Mouse (Mus musculus): ENCODE measurements around the gene Faf1.

Faf1 gene

DNA sequence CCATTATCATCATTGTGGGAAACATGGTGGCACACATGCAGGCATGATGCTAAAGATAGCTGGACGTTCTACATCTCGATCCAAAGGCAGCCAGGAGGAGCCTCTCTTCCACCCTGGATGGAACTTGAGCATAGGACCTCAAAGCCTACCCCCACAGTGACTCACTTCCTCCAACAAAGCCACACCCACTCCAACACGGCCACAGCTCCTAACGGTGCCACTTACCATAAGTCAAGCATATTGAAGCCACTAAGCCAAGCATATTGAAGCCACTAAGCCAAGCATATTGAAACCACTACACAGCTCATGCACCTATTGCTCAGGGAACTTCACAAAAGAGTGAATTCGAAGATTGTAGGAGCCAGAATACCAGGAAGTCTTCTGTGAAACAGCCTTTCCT is 27.1 kb upstream of the Faf1 start:
- Histone ChIP-seq H3K4me3 (replicated peaks; ENCODE audit: low read length) (no peak overlapping the region), H3K4me1 (replicated peaks; ENCODE audit: low read depth, low read length) (no peaks in the 10 kb centered on the region), H3K9me3 (ENCODE audit: low read length) (no peaks in the 10 kb centered on the region), H3K36me3 (ENCODE audit: insufficient read depth, low read length) (no peaks in the 10 kb centered on the region), H3K27me3 (ENCODE audit: insufficient read depth, low read length) (peaks cover 4% of the 10 kb centered on the region; the same call in 1 of the 2 replicates)
- TF ChIP-seq POU5F1 (IDR thresholded peaks at IDR 0.05; ENCODE audit: borderline replicate concordance, low read length) (no peak), CTCF (conservative IDR thresholded peaks at IDR 0.05; ENCODE audit: low read length) (no peak)

DNA sequence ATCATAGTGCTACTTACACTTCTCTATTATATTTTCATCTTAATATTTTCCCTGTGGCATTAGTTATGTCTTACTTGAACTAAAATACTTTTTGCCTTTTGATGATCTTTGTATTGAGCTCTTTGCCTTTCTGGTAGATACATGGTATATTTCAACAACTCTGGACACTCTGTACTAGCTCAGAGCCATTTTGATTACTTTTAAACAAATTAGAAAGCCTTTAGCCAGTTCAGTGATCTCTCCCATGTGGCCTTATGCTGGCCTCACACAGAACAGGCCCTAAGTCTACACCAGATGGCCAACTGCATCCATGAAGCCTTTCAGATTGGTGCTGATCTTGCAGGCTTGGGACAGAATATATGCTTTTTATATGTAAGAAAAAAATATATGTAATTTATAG is 23.1 kb upstream of the Faf1 start:
- Histone ChIP-seq H3K4me1 (replicated peaks; ENCODE audit: low read depth, low read length) (peaks cover 13% of the 10 kb centered on the region), H3K9me3 (ENCODE audit: low read length) (no peaks in the 10 kb centered on the region), H3K27me3 (ENCODE audit: insufficient read depth, low read length) (peaks cover 36% of the 10 kb centered on the region), H3K36me3 (ENCODE audit: insufficient read depth, low read length) (no peaks in the 10 kb centered on the region), H3K4me3 (replicated peaks; ENCODE audit: low read length) (no peak overlapping the region)
- no peak for TF ChIP-seq NANOG (IDR thresholded peaks at IDR 0.05; ENCODE audit: borderline replicate concordance, low read length)
- no peak for TF ChIP-seq CTCF (conservative IDR thresholded peaks at IDR 0.05; ENCODE audit: low read length)

DNA sequence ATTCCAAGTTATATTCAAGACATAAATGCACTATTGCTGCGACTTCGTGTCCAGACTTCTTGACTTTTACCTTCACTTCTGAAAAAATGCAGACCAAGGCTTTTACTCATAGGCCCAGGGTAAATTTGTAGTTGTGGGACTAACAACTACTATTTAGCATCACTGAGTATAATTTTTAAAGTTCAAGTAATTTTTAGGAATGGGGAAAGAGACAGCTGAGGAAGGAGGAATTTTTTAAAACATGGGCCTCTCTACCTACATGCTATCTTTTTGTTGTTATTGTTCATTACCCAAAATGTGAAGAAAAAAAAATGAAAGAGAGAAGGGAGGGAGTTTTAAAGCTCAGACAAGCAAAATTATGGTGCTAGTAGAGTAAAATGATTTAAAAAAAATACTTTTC is 21.7 kb upstream of the Faf1 start:
- Histone ChIP-seq H3K9me3 (ENCODE audit: low read length) (no peaks in the 10 kb centered on the region), H3K4me3 (replicated peaks; ENCODE audit: low read length) (no peak overlapping the region), H3K27me3 (ENCODE audit: insufficient read depth, low read length) (peaks cover 49% of the 10 kb centered on the region), H3K4me1 (replicated peaks; ENCODE audit: low read depth, low read length) (peaks cover 13% of the 10 kb centered on the region), H3K36me3 (ENCODE audit: insufficient read depth, low read length) (no peaks in the 10 kb centered on the region)
- TF ChIP-seq NANOG (IDR thresholded peaks at IDR 0.05; ENCODE audit: borderline replicate concordance, low read length): no peak
- TF ChIP-seq CTCF (conservative IDR thresholded peaks at IDR 0.05; ENCODE audit: low read length): no peak
- TF ChIP-seq POU5F1 (IDR thresholded peaks at IDR 0.05; ENCODE audit: borderline replicate concordance, low read length): no peak

DNA sequence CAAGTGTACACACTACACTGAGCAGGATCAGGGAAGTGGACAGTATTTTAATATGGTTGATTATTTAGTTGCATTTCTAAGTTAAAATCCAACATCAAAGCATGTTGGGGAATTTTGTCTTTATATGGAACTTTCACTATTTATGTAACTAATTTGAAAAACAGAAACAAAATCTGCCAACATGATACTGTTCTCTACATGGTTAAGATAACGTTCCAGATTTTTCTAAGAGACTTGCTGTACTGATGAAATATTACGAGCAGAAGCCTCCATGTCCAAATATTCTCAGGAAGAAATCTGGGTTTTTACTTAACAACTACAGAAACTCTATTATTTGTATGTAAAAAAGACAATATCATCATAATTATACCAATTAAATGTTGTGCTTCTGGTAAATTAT is 20.6 kb upstream of the Faf1 start:
- Histone ChIP-seq H3K27me3 (ENCODE audit: insufficient read depth, low read length) (peaks cover 56% of the 10 kb centered on the region), H3K4me1 (replicated peaks; ENCODE audit: low read depth, low read length) (peaks cover 13% of the 10 kb centered on the region), H3K9me3 (ENCODE audit: low read length) (no peaks in the 10 kb centered on the region), H3K4me3 (replicated peaks; ENCODE audit: low read length) (no peak overlapping the region), H3K36me3 (ENCODE audit: insufficient read depth, low read length) (no peaks in the 10 kb centered on the region)
- TF ChIP-seq CTCF (conservative IDR thresholded peaks at IDR 0.05; ENCODE audit: low read length) (no peak), NANOG (IDR thresholded peaks at IDR 0.05; ENCODE audit: borderline replicate concordance, low read length) (no peak), POU5F1 (IDR thresholded peaks at IDR 0.05; ENCODE audit: borderline replicate concordance, low read length) (no peak)

DNA sequence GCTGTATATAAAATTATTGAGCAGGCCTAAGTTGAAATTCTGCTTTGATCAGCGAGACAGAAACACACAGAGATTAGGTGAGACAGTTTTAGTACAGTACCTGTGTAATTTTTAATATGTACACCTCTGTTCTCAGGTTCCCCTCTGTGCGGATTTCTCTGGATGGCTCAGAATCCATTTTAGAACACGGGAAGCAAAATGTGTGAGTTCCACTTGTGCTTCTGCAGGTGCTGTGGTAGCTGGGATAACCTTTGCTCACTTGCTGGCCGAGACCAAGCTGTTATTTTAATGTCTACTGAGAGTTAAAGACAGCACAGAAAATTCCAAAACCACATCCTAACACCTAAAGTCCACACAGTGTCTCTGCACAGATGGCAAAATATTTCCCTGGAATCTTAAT is 20.1 kb upstream of the Faf1 start:
- Histone ChIP-seq H3K9me3 (ENCODE audit: low read length) (no peaks in the 10 kb centered on the region), H3K27me3 (ENCODE audit: insufficient read depth, low read length) (peaks cover 60% of the 10 kb centered on the region), H3K4me3 (replicated peaks; ENCODE audit: low read length) (no peak overlapping the region), H3K4me1 (replicated peaks; ENCODE audit: low read depth, low read length) (peaks cover 13% of the 10 kb centered on the region), H3K36me3 (ENCODE audit: insufficient read depth, low read length) (no peaks in the 10 kb centered on the region)
- TF ChIP-seq POU5F1 (IDR thresholded peaks at IDR 0.05; ENCODE audit: borderline replicate concordance, low read length) (no peak), NANOG (IDR thresholded peaks at IDR 0.05; ENCODE audit: borderline replicate concordance, low read length) (no peak), CTCF (conservative IDR thresholded peaks at IDR 0.05; ENCODE audit: low read length) (no peak)

DNA sequence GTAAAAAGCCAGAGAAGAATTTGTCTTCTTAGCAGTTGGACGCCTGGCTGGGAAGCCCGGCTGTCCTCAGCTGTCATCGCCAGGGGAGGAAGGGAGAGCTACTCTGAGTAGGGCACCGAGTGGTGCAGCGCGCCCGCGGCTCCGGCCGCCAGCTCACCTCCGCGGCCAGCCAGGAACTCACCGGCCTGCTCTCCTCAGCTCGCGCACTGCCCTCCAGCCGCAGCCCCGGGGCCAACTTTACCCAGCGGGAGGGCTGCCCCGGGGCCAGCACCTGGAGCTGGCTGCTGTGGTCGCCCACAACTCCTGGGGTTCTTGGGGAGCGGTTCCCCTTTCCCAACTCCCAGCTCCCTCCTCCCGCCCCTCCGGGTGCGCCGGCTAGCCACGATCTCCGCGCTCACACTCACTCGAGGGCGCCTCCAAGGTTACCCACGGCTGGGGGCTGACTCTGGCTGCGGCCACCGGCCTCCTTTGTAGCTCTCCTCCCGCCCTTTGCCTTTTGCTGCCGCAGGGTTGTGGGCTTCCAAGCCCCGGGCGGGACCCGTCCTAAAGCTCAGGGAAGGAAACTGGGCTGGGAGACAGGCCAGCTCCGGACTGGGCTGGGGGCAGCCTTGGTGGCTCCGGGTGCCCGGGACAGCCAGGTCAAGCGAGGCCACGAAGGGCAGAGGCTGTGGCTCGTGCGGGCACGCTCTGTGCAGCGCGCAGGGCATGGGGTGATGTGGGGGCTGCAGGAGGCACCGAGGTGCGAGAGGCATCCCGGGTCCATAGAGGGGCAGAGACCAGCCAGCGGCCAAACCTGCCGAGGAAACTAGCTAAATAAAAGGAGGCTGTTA is 19.2 kb upstream of the Faf1 start:
- H3K4me1 ChIP-seq (replicated peaks; ENCODE audit: low read depth, low read length): peaks cover 13% of the 10 kb centered on the region
- TF ChIP-seq CTCF (conservative IDR thresholded peaks at IDR 0.05; ENCODE audit: low read length): no peak
- no peak for TF ChIP-seq NANOG (IDR thresholded peaks at IDR 0.05; ENCODE audit: borderline replicate concordance, low read length)
- no peak for TF ChIP-seq POU5F1 (IDR thresholded peaks at IDR 0.05; ENCODE audit: borderline replicate concordance, low read length)
- no peaks in the 10 kb centered on the region for H3K36me3 ChIP-seq (ENCODE audit: insufficient read depth, low read length)
- peaks cover 64% of the 10 kb centered on the region for H3K27me3 ChIP-seq (ENCODE audit: insufficient read depth, low read length)
- H3K4me3 ChIP-seq (replicated peaks; ENCODE audit: low read length): peak overlapping the region; percentile 80
- H3K9me3 ChIP-seq (ENCODE audit: low read length): no peaks in the 10 kb centered on the region

DNA sequence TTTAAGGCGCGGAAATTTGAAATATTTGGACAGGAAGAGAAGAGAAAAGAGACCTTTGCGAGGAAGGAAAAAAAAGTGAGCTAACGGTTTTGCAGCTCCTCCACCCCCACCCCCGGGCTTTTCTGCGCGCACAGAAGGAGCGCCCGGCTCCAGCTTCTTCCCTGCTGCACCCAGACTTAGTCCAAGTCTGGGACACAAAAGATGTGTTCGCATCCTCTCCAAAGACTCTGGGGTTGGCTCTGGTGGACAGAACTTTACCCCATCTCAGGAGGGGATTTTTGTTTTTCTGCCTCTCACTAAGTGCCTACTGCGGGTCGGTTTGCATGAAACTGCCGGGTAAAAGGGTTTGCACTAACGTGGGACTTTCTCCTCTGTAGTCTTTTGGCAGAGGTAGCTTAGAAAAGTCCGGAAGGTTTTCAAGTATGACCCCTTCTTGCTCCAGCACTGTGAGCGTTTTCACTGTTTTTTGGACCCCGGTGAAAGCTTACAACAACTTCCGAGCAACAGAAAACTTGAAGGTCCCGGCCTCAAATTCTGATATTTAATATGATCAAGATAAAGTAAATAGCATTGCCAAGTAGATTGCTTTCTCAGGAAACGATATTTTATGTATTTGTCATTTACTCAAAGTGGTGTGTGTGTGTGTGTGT is 18.4 kb upstream of the Faf1 start:
- peak overlapping the region; percentile 80 for H3K4me3 ChIP-seq (replicated peaks; ENCODE audit: low read length)
- TF ChIP-seq CTCF (conservative IDR thresholded peaks at IDR 0.05; ENCODE audit: low read length) (no peak), POU5F1 (IDR thresholded peaks at IDR 0.05; ENCODE audit: borderline replicate concordance, low read length) (no peak), NANOG (IDR thresholded peaks at IDR 0.05; ENCODE audit: borderline replicate concordance, low read length) (no peak)
- no peaks in the 10 kb centered on the region for H3K36me3 ChIP-seq (ENCODE audit: insufficient read depth, low read length)
- peaks cover 13% of the 10 kb centered on the region for H3K4me1 ChIP-seq (replicated peaks; ENCODE audit: low read depth, low read length)
- H3K27me3 ChIP-seq (ENCODE audit: insufficient read depth, low read length): peaks cover 67% of the 10 kb centered on the region
- H3K9me3 ChIP-seq (ENCODE audit: low read length): no peaks in the 10 kb centered on the region

DNA sequence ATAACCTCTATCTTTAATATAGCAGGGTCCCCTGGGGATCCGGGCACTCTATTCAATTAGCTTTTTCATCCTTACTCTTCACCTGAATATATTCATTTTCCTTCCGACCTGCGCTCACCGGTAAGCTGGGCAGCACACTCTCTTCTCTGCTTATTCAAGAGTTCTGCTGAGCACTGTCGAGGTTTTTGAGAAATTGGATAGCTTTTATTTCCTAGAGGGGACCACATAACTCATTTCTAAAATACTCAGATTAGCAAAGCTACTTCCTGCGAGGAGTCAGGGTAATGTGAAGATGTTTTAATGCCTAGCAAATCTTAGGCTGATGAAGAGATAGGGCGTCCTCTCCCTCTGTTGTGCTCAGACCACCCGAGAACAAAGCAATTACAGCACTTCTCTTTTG is 17.6 kb upstream of the Faf1 start:
- peaks cover 68% of the 10 kb centered on the region for H3K27me3 ChIP-seq (ENCODE audit: insufficient read depth, low read length)
- H3K9me3 ChIP-seq (ENCODE audit: low read length): peaks cover 3% of the 10 kb centered on the region; the same call in 1 of the 2 replicates
- no peak overlapping the region for H3K4me3 ChIP-seq (replicated peaks; ENCODE audit: low read length)
- no peak for TF ChIP-seq CTCF (conservative IDR thresholded peaks at IDR 0.05; ENCODE audit: low read length)
- TF ChIP-seq NANOG (IDR thresholded peaks at IDR 0.05; ENCODE audit: borderline replicate concordance, low read length): no peak
- TF ChIP-seq POU5F1 (IDR thresholded peaks at IDR 0.05; ENCODE audit: borderline replicate concordance, low read length): no peak
- peaks cover 13% of the 10 kb centered on the region for H3K4me1 ChIP-seq (replicated peaks; ENCODE audit: low read depth, low read length)
- H3K36me3 ChIP-seq (ENCODE audit: insufficient read depth, low read length): no peaks in the 10 kb centered on the region
